Mouse (Mus musculus) retina, adult 2 months (tissue): ENCODE data around the gene Hdgfl2.
"Not testable (repeated sequence)": the region's sequence is repeated elsewhere in the genome, so short reads cannot be mapped to it uniquely, and the experiment has no call there.

ENCODE experiments used
- DNase-seq: peaks from one replicate; pipeline ENCODE4 v3.0.0-alpha.2; 2012; ENCODE audit warnings: low read depth, low spot score

Gene Hdgfl2

GRCm38 (mm10) chr17:56057381-56058120 is 21.9 kb upstream of the Hdgfl2 start:
- DNase-seq, result no peak

DNA sequence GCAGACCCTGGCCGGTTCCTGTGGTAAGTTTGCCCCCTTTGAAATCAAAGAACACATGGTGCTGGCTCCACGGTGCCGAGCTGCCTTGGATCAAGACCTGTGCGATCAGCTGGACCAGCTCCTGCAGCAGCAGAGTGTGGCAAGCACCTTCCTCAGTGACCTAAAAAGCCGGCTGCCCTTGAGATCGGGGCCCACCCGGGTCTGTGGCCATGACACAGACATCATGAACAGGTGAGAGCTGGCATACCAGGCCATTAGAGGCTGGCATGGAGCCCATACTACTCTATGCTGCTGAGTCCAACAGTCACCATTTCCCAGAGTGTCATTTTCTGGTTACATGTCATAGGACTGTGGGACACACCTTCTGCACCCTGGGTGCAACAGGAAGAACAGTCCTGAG is 17.4 kb upstream of the Hdgfl2 start:
- no peak for DNase-seq

- not testable (repeated sequence) for DNase-seq
Measured at GRCm38 (mm10) chr17:56065715-56066114, 13.7 kb upstream of the Hdgfl2 start.

DNA sequence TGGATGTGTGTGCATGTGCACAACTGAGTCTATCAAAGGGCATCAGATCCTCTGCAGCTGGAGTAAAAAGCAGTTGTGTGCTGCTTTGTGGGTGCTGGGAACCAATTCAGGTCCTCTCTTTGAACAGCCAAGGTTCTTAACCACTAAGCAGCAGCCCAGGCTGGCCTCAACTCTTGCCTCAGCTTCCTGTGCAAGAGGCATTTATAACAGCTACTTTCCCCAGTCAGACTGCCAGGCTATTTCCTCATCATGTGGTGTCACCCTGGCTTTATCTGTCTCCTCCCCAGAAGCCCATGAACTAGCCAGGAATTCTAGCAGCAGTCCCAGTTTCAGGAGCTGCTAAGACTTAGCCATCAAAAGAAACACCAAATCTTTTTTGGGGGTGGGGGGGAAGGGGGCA is 13.0 kb upstream of the Hdgfl2 start:
- no peak for DNase-seq

DNA sequence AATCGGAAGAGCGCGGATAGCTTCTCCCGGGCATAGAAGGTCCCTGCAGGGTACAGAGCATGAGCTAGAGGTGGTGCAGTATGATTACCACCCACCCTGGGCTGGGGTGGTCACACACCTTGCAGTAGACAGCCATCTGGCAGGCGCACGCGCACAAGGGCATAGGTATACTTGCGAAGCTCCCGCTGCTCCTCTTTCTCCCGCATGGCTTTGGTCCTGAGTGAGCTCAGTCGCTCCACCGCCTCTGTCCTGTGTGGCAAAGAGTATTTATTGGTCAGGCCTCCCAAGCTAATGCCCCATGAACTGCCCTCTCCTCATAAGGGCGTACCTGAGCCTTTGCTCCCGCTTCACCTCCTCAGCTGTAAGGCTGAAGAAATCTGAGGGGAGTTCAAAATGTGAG is 10.4 kb upstream of the Hdgfl2 start:
- DNase-seq, result no peak

- no peak for DNase-seq
Measured at GRCm38 (mm10) chr17:56071126-56071525, 8.3 kb upstream of the Hdgfl2 start.

DNA sequence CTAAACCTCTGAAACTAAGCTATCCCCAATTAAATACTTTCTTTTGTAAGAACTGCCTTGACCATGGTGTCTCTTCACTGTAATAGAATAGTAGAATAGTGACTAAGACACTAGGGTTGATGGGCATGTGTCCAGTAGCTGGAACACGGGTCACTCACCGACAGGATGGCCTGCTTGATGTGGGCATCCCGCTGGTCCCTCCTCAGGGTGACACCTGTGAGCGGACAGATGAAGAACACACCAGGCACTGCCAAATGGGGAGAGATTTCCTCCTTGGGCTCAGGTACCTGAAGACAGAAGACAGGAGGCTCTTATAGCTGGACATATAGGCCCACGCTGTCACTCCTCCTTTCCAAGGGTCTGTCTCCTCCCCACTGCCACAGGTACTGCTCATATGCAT is 7.2 kb upstream of the Hdgfl2 start:
- DNase-seq, result no peak

DNA sequence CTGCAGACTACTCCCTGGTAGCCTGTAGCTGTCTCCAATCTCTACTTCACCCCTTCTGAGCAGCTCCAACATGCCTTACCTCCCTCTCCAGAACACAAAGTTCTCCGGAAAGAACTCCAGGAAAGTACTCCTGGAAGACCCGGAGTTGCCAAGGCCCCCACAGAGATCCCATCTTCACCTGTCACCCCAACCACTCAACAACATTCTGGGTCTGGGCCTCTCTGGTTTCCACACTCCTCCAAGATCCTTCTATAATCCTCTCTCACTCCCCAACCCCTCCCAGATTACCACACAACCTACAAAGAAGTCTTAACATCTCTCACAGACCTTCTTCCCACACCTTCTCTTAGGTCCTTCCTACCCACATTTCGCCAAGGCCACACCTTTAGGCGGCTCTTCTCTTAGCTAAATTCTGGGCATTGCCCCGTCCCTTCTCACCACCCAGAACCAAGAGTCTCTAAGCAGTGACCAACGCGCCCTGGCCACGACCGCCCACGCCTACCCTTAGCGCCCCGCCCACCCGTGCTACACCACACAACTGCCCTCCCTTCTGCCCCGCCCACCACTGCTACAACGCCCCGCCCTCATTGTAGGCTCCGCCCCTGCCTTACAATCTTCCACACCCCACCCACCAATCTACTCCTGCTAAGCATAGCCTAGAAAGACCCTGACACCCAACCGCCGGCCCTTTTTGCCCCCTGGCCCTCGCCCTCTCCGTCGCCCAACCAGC is 5.2 kb upstream of the Hdgfl2 start:
- DNase-seq, result peak; percentile 48

- DNase-seq, result peak; percentile 88
Measured at GRCm38 (mm10) chr17:56074827-56075208, 4.6 kb upstream of the Hdgfl2 start, which contains the start of gene Ubxn6. Gene Ubxn6 (minus strand): TSS chr17:56075028.

DNA sequence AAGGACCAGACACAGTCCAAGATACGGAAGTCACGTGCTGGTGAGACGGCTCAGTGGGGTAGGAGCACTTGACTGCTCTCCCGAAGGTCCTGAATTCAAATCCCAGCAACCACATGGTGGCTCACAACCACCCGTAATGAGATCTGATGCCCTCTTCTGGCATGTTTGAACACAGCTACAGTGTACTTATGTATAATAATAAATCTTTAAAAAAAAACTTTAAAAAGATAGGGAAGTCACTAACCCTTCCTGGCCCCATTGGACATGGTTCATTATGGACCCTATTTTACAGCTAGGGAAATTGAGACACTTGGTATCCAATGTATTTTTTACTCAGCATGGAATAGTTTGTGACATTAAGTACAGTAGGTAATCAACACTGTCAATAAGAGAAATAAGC is 1.9 kb upstream of the Hdgfl2 start:
- DNase-seq, result no peak

DNA sequence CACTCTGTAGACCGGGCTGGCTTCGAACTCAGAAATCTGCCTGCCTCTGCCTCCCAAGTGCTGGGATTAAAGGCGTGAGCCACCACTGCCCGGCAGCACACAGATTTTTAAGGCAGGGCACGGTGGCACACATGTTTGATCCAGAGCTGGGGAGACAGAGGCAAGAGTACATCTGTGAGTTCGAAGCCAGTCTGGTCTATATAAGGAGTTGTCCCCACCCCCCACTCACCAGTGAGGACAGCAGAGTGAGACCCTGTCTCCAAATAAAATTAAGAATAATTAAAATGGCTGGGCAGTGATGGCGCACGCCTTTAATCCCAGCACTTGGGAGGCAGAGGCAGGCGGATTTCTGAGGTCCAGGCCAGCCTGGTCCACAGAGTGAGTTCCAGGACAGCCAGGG is 1.1 kb upstream of the Hdgfl2 start:
- not testable (repeated sequence) for DNase-seq

DNA sequence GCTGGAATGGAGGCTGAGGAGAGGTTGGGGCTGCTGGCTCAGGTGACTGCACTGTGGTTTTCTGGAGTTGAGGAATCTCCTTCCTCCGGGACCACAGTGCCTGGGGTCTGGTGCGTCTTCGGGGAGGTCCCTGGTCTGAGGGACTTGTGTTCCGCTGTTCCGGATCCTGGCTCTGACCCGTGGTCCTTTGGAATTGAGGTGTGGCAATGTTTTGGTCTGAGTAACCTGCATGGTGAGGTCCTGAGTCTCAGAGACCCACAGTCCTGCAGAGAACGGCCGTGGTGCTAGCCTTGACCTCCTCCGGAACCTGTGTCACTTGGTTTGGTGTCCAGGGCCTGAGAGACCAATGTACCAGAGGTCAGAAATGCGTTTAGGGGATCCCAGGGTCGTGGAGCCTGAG is 487 bp downstream of the Hdgfl2 start:
- no peak for DNase-seq

GRCm38 (mm10) chr17:56080781-56081585 is 1.5 kb downstream of the Hdgfl2 start:
- DNase-seq, result no peak

DNA sequence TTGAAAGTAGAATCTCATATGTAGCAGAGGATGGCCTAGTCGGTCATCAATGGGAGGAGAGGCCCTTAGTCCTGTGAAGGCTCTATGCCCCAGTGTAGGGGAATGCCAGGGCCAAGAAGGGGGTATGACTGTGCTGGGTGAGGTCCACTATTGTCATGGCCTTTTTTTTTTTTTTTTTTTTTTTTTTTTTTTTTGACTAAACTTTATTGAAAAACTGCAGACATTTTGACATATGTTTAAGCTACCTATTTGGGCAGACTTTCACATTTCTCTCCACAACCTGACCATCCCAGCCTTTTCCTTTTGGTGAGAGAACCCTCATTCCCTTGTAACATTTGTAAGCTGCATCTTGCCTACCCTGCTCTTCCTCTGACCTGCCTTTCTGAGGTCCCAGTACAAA is 12.9 kb downstream of the Hdgfl2 start:
- DNase-seq, result no peak

DNA sequence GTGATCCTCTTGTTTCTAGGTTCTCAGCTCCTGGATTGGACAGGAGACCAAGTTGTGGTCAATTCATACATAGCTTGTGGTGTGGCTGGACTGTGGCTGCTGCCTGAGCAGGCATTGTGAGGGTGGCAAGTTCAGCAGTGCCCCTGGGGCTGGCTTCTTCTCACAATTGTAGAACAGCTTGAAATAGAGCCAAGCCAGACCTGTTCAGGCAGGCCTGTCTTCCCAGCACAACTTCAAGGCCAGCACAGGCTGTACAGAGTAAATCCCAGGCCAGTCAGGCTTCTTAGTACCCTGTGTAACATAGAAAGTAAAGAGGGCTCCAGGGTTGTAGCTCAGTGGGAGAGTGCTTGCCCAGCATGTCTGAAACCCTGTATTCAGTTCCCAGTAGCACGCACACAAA is 13.4 kb downstream of the Hdgfl2 start:
- DNase-seq, result no peak

GRCm38 (mm10) chr17:56096883-56097282 is 17.4 kb downstream of the Hdgfl2 start:
- no peak for DNase-seq

DNA sequence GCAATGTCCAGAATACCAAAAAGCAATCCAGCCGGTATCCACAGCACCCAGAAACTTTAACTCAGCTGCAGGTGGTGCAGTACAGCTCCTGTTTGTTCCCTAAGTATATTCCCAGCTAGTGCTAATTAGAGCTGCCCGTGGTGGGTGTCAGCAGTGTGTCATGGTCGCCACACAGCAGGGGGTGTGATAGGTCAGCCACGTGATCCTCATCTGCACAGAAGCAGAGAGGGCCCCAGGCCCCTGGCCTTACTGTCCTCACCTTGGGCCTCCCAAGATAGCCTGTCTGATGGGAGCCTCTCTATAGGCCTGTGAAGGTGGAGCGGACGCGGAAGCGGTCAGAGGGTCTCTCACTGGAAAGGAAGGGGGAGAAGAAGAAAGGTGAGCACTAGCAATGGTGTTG is 18.7 kb downstream of the Hdgfl2 start:
- no peak for DNase-seq

- no peak for DNase-seq
Measured at GRCm38 (mm10) chr17:56098711-56099572, 19.5 kb downstream of the Hdgfl2 start.

DNA sequence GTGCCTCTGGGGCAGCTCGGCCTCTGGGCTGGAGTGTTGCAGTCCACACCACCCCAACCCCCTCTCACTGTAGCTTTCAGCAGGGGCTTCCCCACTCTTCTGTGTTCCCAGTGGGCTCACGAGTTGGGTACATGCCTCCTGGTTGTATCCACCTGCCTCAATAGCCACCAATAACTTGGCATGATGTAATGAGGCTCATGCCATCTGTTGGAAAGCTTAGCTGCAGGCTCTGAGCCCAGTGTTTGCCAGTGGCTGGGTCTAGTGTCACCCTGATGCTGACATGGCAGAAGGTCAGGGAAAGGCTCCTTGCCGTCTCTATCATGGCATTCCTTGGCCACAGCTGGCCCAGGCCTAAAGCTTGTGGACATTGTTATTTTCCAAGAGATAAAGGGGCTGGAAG is 21.4 kb downstream of the Hdgfl2 start:
- DNase-seq, result no peak

GRCm38 (mm10) chr17:56102158-56102557 is 22.7 kb downstream of the Hdgfl2 start:
- DNase-seq, result no peak

GRCm38 (mm10) chr17:56102927-56103326 is 23.5 kb downstream of the Hdgfl2 start:
- no peak for DNase-seq
